Mouse (Mus musculus) central nervous system, embryonic 14 days (tissue): ENCODE measurements around the gene Scgb2b26. TPM values are rescaled to one million over a fixed set of nuclear protein-coding genes. Genes with fewer than 3 reads are reported as not detected.

Source experiments
- polyA plus RNA-seq: library from polyadenylated mRNA; depleted of rRNA; stranded (reverse); fragments of >200 nt; gene quantifications from 2 replicates; pipeline ENCODE4 v1.2.3, GENCODE M21; 2012; rRNA removed

Scgb2b26 gene
- not detected in 2 replicates for polyA plus RNA-seq

DNA sequence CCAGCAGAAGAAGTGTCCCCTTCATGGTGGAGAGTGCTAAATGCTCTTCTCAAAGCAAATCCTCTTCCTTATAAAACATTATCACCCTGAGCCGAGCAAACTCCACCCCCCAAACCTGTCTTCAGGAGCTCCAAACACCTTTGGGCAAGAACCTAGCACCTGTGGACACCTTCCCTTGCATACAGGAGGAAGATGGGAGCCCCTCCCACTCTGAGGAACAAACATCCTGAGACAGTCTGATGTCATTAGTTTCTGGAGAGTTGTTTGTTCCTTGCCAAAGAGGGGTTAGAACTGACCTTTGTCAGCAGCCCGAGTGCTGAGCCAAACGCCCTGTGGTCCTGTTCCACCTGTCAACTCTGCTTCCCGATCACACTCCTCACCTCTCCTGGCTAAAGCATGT, at the start of gene Scgb2b26:
Scgb2b26 (minus strand) TSS at position 101 of the 400 bp plus-strand sequence.

Other genes starting within 250 kb of the Scgb2b26 start
- not detected in 2 replicates for gene Scgb2b24, start 205.7 kb downstream of the Scgb2b26 start, polyA plus RNA-seq
- gene Scgb1b24, start 201.2 kb downstream of the Scgb2b26 start, polyA plus RNA-seq: not detected in 2 replicates
- not detected in 2 replicates for gene Scgb2b27, start 68.9 kb upstream of the Scgb2b26 start, polyA plus RNA-seq
- not detected in 2 replicates for gene Scgb1b27, start 76.4 kb upstream of the Scgb2b26 start, polyA plus RNA-seq
- gene Scgb1b30, start 150.4 kb upstream of the Scgb2b26 start, polyA plus RNA-seq: not detected in 2 replicates
- gene Wtip, start 188.2 kb upstream of the Scgb2b26 start, polyA plus RNA-seq: 40.2 and 44.6 TPM in 2 replicates
- gene Uba2, start 224.6 kb upstream of the Scgb2b26 start, polyA plus RNA-seq: 147 and 150 TPM in 2 replicates